Mouse (Mus musculus) neutrophil, adult 5-6 weeks (primary cell): ENCODE results near the gene Tgfbr2. TPM values are rescaled to one million over a fixed set of nuclear protein-coding genes. Genes with fewer than 3 reads are reported as not detected.

Experiments used
- ATAC-seq: fragments of 151-379, 151-347 bp; 2 replicates; pipeline ENCODE4 v1.8.0; 2017; ENCODE audit warnings: mild to moderate bottlenecking, moderate TSS enrichment; ENCODE audit not compliant: insufficient number of reproducible peaks, poor library complexity, low FRiP score, severe bottlenecking; ENCODE audit errors: extremely low read depth
- total RNA-seq: library from RNA; stranded (forward); fragments of 200-1000 nt; gene quantifications from 2 replicates; pipeline ENCODE4 v1.2.3, GENCODE M21; 2017

Gene Tgfbr2
- total RNA-seq, 1 experiment from 2014 or later = 138 TPM

DNA sequence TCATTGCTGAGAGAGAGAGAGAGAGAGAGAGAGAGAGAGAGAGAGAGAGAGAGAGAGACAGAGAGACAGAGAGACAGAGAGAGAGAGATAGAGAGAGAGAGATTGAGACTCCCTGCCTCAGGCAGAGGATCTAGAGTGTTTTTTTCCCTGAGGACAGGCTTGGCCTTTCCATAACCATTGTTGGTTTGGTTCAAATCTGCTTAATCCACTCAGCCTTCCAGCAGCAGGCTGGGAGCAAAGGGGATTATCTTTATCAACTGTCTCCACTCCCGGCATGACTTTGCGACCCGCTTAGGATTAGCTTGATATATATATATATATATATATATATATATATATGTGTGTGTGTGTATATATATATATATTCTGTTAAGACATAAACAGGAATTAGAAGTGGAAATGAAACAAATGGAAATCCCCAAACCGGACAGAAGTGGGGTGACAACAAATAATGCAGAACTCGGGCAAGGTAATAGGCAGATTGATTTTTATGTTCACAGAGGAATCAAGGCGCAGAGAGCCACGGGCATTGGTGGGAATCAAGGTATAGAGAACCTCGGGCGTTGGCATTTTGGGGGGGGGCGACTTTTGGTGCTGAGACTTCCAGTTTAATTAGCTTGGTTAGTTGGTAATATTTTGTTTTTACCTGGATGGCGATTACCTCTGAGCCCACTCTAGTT is 22.5 kb upstream of the Tgfbr2 start:
- peak; percentile 39; the same call in 1 of the 2 replicates for ATAC-seq

DNA sequence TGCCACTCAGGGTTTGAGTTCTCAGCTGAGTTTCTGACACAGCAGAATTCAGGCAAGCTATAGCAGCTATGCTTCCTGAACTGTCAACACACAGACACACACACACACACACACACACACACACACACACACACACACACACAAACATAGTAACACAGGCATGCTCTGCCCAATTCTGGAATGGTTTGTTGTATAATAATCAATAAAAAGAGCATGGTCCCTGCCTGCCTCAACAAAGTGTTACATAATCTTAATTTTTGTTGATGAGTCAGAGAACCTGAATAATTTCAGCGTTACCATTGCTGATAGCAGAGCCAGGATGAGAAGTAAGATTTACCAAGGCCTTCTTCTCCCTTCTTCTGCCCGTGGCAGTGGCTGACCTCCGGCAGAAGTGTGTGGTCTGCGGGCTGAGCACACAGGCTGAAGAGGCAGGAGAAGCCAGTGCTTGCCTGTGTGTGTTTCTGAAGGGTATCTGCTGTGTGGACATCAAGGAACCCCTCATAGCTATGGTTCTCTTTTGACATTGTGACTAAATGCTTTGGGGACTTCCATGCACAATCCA is 18.8 kb upstream of the Tgfbr2 start:
- no peak for ATAC-seq

DNA sequence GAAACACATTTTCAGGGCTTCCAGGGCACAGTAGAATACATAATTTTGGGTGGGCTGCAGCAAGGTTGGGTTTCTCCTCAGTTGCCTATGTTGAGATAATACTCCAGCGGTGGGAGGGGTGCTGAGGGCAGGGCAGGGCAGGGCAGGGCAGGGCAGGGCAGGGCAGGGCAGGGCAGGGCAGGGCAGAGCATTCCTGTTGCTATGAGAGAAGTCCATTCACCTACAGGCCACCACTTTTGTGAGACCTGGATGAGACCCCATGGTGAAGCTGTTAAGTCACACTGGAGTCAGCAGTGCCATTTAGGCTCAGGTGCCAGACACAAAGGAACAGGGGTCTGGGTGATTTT is 18.3 kb upstream of the Tgfbr2 start:
- no peak for ATAC-seq

DNA sequence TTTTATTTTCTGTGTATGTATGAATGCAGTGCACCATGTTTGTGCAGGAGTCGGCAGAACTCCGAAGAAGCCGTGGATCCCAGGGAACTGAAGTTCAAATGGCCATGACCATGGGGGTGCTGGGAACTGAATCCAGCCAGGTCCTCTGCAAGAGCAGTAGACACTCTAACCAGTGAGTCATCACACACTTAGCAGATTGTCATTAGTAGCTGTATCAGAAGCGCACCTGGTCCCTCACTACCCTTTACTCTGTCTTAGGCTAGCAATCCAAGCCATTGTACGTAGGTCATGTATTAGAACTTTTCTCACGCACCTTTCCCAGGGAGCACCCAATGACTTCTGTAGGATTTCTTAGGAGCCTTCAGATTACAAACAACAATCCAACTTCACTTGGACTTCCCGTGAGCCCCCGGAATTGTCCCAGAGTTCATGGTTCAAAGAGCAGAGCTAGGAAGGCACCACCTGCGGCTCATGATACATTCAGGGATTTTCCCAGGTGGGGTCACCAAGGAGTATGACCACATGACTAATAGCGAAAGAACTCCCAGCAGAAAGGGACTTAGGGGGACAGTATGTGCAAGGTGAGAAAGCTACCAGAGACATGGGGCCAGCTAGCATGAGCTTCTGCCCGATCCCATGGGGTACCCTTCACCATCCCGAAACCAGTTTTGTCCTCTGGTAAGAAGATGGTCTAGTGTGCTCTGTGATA is 17.8 kb upstream of the Tgfbr2 start:
- ATAC-seq = no peak

DNA sequence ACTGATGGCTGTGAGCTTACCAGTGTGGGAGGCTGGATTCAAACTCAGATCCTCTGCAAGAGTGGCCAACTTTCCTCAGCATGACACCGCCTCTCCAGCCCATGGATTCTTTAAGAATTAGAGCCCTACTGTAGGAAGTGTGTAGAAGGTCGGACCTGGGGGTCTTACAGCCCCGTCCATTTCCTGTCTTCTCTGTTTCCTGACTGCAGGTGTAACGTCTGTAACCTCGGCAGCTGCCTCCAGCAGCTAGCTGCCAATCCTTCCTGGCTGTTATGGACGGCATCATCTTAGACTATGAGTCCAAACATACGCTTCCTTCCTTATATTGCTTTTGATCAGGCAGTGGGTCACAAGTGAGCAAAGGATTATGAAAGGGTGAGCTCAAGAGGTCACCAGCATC is 17.1 kb upstream of the Tgfbr2 start:
- ATAC-seq = no peak

DNA sequence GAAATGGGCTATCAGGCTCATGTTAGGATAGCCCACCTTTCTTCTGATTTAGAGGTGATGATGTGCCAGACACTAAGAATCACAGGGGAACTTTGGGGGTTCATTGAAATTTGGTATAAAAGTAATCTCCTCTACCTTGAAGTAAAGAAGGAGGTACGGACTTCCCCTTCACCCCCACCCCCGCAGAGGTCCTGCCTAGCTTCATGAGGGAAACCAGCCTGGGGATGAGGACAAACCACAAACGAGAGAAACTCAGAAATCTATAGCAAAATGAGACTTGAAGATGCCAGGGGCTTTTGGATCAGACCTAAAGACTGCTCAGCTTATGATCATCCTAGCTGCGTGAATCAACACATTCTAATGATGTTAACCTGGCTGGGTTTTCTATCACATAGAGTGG is 14.7 kb upstream of the Tgfbr2 start:
- no peak for ATAC-seq

DNA sequence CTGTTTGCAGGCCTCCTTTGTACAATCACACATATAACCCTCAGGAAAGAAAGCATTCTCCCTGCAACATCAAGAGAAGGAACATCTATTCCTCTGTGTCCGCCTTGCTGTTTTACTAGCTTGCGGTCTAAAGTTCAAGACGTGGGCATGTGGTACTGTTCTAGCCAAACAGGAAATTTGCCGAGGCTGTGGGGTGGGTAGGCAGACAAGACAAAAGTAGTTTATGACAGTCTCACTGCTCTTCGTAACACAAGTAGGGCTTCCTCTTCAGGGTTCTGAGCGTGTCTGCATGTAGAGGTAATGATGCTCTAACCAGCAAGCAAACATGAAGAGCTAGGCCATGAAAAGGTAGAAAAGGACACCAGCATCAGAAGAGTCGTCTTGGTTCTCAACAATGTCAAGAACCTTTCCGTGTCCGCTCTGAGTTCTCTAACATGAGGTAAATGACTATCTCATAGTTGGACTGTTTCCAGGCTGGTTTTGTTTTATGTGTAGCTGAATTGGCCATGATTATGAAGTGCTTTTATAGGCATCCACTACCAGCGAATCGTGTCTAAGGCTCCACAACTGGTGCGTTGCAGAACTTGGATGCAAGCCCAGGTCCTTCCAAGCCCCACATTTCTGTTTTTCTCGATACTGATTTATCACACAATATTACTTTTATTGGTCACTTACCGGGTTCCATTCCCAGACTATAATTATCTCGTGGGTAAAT is 13.9 kb upstream of the Tgfbr2 start:
- peak; percentile 27; the same call in 1 of the 2 replicates for ATAC-seq

DNA sequence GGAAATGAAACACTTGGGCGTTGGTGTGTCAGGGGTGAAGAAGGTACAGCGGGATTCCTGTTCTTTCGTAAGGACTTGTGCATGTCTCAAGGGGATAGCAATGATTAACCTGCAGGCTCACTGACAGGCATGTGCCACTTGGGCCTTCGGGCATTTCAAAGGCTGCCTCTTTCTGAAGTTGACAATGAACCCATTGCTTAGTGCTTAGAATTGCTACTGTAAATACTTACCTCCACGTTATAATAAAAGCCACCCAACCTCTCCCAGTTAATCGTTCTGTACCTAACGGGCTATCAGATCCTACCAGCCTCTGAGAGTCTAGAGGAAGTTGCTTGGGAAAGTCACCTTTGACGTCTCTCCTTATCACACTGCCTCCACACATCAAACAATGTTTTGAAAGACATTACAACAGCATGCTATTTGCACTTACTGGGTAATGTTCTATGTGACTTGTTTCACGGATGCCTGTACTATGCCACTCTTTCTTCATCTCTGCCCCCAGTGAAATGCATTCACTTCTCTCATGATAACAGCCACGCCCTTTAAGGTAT is 12.1 kb upstream of the Tgfbr2 start:
- no peak for ATAC-seq

DNA sequence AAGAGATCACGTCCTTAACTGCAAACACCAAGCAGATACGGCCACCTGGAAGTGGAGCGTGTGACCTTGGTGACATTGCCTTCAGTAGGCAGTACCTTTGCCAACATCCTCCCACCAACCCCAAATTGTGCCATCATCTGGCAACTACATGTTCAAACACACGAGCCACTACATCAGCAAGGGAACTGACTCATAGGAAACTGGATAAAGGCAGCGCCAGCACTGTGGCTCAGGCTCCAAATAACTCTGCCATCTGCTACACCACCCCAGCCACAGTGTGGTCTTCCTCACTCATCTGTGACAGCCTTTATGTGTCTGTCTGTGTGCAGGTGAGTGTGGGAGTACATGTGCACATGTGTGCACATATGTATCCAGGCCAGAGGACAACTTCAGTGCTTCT is 9.7 kb upstream of the Tgfbr2 start:
- peak; percentile 33; the same call in 1 of the 2 replicates for ATAC-seq

DNA sequence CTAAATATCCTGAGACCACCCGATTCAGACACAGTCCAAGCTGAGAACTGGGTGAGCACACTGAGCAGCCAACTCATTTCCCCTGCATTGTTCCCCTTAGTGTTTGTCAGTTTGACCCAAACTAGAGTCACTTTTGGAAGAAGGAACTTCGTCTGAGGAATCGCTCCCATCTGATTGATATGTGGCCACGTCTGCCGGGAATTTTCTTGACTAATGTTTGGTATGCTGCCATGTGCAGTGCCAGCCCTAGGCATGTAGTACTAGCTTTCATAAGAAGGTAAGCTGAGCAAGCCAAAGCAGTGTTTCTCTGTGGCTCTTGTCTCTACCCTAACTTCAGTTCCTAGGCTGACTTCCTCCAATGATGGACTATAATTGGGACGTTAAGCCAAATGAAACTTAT is 7.9 kb upstream of the Tgfbr2 start:
- no peak for ATAC-seq

DNA sequence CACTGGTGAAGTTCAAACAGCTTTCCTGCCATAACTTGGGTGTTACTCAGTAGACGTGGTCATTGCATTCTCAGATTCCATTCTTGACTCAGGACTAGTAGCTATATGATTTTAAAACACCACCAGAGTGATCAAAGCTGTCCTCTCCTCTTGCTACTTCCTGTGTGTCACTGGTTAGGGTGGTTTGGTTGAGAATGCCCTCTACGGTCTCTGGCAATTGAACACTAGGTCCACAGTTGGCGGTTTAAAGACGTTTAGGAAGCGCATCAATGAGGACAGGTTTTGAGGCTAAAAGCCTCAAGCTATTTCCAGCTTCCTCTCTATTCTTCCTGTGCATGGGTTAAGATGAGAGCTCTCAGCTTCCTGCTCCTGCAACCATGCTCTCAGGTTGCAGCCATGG is 6.4 kb upstream of the Tgfbr2 start:
- no peak for ATAC-seq

DNA sequence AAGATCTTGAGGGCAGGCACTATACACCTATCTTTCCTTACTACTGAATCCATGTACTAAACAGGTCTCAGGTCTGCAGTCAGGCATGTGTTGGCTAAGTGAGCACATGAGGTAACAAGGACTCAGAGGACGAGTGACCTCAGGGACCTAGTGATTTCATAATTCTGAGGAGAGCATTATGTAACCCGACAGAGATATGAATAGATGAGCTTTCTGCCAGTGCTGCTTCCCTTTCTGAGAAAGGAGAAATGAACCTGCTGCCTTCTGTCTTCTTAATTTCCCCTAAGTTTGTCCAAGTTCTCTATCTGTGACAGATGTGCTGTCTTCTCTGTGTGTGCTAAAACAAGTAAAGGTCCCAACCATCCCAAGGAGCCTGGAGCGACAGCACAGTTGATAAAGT is 3.0 kb upstream of the Tgfbr2 start:
- ATAC-seq = peak; percentile 72

DNA sequence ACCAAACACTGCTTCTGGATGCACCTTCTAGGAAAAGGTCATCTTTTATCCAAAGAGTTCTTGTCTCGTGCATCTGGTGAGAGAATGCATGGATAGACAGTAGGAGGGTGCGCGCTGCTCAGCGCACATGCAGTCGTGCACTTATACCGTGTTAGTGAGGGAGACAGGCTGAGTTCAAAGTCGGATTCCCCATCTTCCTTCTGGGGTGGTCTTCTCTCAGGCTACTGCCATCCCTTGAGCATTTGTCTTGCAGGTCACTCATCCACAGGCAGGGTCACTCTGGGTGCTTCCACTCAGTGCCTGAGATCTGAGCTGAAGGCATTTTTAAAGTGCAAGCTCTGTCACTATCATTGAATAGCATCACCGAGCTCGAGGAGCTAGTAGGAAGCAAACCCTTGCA is 1.9 kb upstream of the Tgfbr2 start:
- no peak for ATAC-seq

DNA sequence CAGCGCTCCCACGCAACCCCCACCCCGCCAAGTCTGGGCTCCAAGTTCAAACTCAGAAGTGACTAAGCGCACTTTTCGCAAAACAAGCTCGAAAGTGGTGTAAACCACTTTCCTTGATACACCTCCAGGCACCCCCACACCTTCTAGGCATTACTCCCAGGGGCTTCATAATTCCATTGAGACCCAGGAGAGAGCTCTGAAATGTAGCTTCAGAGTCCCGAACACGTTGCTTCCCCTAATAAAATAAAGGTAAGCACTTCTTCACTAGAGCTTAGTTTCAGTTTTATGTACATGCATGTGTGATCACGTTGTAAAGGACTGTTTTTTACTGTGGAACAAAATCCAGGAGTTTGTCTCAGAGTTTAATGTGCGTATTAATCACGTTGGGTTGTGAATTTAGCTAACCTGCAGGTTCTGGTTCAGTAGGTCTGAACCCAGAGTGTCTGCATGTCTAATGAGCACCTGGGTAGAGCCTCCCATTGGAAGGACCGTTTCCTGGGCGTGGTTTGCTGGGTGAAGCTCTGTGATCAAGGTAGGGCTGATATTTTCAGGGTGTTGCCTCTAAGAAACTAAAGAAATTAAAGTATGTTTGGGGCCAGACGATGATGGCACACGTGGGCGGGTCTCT is 442 bp upstream of the Tgfbr2 start:
- ATAC-seq = peak; percentile 58

DNA sequence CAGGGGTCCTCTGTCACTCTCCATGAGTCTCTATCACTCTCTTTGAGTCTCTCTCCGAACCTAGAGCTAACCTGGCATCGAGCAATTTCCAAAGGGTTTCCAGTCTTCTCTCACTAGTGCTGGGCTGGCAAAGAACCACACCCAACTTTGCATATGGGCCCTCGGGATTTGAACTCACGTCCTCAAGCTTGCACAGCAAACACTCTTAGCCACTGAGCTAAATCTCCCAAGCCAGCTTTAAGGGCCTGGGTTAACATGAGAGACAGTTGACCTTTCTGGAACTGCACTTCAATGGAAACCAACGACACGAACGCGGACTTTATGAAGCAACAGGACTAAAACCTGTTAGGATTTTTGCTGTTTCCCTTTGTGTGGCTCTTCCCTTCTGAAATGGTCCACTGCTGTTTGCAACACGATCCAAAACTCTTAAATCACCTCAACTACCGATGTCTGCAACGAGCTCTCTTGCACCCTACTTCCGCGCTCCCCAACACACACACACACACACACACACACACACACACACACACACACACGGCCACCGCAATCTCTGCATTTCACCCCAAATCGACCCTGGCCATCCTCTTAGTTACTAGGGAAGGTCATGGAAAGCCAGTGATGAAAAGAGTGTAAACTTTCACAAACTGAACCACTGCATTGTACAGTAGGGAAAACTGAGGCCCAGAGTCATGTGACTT is 1.5 kb downstream of the Tgfbr2 start:
- no peak for ATAC-seq

DNA sequence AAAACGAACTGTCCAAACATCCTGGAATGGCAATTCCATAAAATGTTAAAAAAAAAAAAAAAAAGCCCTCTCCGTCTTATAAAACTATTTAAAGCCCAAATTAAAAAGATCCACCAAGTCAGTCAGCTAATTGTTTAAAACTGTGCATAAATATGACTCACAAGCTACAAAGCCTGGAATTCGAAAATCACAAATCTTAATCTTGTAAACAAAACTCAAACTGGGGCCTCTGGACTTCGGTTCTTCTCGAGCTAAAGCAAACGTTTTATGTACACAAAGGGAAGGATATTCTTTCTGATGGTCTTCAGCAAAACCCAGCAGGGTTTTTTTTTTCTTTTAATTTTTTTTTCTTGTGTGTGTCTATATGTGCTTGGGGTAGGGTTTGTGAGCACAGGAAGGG is 2.1 kb downstream of the Tgfbr2 start:
- no peak for ATAC-seq

DNA sequence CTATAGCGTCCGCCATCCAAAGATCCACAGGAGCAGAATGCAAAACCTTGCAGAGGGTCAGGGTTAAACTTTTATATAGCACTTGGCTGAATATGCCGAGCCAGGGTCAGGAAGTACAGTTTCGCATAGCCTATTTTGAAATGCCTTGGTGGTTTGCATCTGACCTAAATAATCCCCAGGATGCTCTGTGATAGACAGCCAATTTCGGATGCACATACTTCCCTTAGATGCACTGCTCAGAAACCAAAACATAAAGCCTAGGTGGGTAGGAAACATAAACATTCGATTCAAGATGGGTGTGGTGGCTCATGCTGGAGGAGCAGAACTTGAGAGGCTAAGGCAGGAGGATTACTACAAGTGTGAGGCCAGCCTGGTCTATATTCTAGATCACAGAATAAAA is 6.1 kb downstream of the Tgfbr2 start:
- peak; percentile 28; the same call in 1 of the 2 replicates for ATAC-seq

DNA sequence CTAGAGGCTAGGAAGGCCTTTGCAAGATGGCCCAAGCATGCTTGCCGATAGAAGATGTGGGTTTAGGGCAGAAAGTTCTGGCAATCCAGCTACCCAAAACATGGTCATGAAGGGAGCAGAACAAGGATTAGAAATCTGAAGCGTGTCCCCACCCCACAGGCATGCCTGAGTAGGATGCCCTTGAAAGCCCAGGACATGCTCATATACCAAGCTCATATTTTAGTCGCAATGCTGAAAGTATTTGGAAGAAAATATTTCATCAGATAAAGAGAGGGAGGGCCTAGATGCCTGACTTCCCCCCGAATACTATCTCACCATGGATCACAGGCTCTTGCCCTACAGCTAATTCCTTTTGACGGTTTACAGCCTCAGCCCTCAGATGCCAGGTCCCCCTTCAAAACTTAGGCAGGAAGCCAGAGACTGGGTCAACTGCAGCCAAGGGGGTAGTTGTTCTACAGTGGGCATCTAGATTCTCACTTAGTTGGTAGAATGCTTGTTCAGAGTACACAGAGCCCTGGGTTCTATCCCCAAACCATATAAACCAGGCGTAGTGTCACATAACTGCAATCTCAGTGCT is 7.8 kb downstream of the Tgfbr2 start:
- ATAC-seq = no peak
